Mouse (Mus musculus) liver, postnatal 0 days (tissue): Measurements from ENCODE around the gene Erp27.

Experiments used
- CTCF ChIP-seq: sonication (generic); IDR thresholded peaks from 2 replicates; pipeline ENCODE4 v1.5.1; 2016; ENCODE audit warnings: antibody characterized with exemption, low read depth
- EP300 ChIP-seq: IDR thresholded peaks from 2 replicates; pipeline ENCODE4 v1.6.1; 2016; ENCODE audit warnings: antibody characterized with exemption, low read depth, mild to moderate bottlenecking

DNA sequence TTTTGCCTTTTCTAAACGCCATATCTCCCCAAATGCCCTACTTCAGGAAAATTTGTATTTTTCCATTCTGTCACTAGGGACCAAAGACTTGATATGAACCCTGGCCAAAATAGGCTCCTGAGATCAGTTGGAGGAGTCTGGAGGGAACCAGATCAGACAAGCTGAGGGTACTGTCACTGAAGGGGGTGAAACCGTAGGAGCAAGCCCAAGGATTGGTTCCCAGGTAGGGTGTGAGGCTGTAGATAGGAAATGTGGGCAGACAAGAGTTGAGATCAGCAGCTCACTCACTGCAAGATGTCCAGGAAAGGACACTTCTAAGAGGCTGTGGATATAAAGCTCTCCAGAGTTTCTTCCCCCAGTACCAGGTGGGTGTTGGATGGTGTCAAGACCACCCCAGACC lies 30.0 kb downstream of the Erp27 start:
- TF ChIP-seq CTCF (no peak), EP300 (no peak)
